Mouse (Mus musculus) layer of hippocampus, adult 8-10 months (tissue): Measurements from ENCODE around the gene Ccdc15. TPM values are rescaled to one million over a fixed set of nuclear protein-coding genes. Genes with fewer than 3 reads are reported as not detected.
A peak's percentile ranks its signal among the peaks of the same experiment; 100 is the strongest.

Experiments used
- DNase-seq, 2 experiments: peaks; one replicate each; pipeline ENCODE4 v3.0.0; 2022; ENCODE audit warnings: low spot score in 2 of 2
- total RNA-seq, 4 experiments: library from RNA; stranded (reverse); gene quantifications; 2 replicates each; pipeline ENCODE4 v1.2.4; 2022

Ccdc15 gene
- total RNA-seq, 4 experiments from 2014 or later = 2.3 to 3.4 (median 2.4) TPM

GRCm38 (mm10) chr9:37232201-37233195, 115.7 kb downstream of the Ccdc15 start:
- no peak for DNase-seq

GRCm38 (mm10) chr9:37230486-37231195, 117.6 kb downstream of the Ccdc15 start:
- no peak for DNase-seq

DNA sequence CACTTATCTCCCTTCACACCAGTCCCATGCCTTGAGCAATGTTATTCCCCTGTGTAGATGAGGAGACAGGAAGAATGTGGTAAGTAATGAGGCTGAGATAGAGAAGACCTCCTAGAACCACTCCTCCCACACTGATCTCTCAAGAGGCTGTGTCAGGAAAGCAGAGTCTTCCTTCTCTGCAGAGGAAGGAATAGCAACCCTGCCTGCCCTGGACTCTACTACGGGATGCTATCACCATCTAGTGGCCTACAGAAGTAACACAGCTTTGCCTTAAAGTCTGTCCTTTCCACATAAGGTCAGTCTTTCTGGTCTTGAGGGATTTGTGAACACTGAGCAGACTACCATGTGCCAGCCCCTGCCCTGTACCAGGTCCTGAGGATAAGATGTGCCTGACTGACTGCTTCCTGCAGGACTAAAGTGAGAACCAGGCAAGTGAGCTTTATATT, 118.3 kb downstream of the Ccdc15 start:
- DNase-seq = peak; percentile 52 to 62

Other genes with a start within 250 kb of the Ccdc15 start
- 10 to 100 TPM; 38.5 to 59.5 (median 43.0) TPM for gene Pknox2, start 201.0 kb downstream of the Ccdc15 start, total RNA-seq
- 1 to 10 TPM; 6.8 to 8.8 (median 7.4) TPM for gene Tmem218, start 140.2 kb downstream of the Ccdc15 start, total RNA-seq
- gene Slc37a2, start 92.7 kb downstream of the Ccdc15 start, total RNA-seq = 1 to 10 TPM; 1.1 to 8.8 (median 5.2) TPM
- gene Hepacam, start 18.9 kb upstream of the Ccdc15 start, total RNA-seq = 10 to 100 TPM; 56.5 to 69.3 (median 64.2) TPM
- 1 to 10 TPM; 5.4 to 9.2 (median 6.5) TPM for gene Robo4, start 53.5 kb upstream of the Ccdc15 start, total RNA-seq
- gene Robo3, start 84.8 kb upstream of the Ccdc15 start, total RNA-seq = 10 to 100 TPM; 10.3 to 16.0 (median 13.1) TPM
- gene Msantd2, start 140.9 kb upstream of the Ccdc15 start, total RNA-seq = 10 to 100 TPM; 20.2 to 25.7 (median 23.6) TPM
- gene Esam, start 179.6 kb upstream of the Ccdc15 start, total RNA-seq = 10 to 100 TPM; 14.7 to 24.6 (median 18.6) TPM
- gene Vsig2, start 190.8 kb upstream of the Ccdc15 start, total RNA-seq = 1 to 10 TPM; 3.5 to 5.7 (median 4.2) TPM
- 1,000 to 10,000 TPM; 1,107 to 1,307 (median 1,240) TPM for gene Nrgn, start 204.5 kb upstream of the Ccdc15 start, total RNA-seq
- gene Siae, start 207.3 kb upstream of the Ccdc15 start, total RNA-seq = 10 to 100 TPM; 10.0 to 15.7 (median 13.4) TPM